Mouse (Mus musculus) liver, embryonic 13.5 days (tissue): ENCODE results near the gene Tbc1d4. TPM values are rescaled to one million over a fixed set of nuclear protein-coding genes. Genes with fewer than 3 reads are reported as not detected.

Experiments
- ATAC-seq: fragments of 200-750 bp; cut with Nextera tagmentation; 2 replicates; pipeline ENCODE4 v1.8.0; 2017; ENCODE audit warnings: low read depth, mild to moderate bottlenecking, moderate number of reproducible peaks, moderate library complexity
- DNase-seq: peaks from one replicate; pipeline ENCODE4 v3.0.0; 2022
- H3K27ac ChIP-seq: fragments of 300-500 bp; sonication (generic); 2 replicates; pipeline ENCODE4 v1.5.1; 2015; ENCODE audit warnings: moderate library complexity, mild to moderate bottlenecking, inconsistent platforms
- H3K27me3 ChIP-seq: fragments of 300-500 bp; sonication (generic); 2 replicates; pipeline ENCODE4 v1.6.1; 2015; ENCODE audit warnings: mild to moderate bottlenecking, inconsistent platforms
- H3K36me3 ChIP-seq: fragments of 300-500 bp; sonication (generic); 2 replicates; pipeline ENCODE4 v1.6.1; 2015; ENCODE audit warnings: mild to moderate bottlenecking, inconsistent platforms
- H3K4me1 ChIP-seq: fragments of 300-500 bp; sonication (generic); replicated peaks from 2 replicates; pipeline ENCODE4 v1.6.1; 2015; ENCODE audit warnings: inconsistent platforms
- H3K4me2 ChIP-seq: fragments of 300-500 bp; sonication (generic); 2 replicates; pipeline ENCODE4 v1.6.1; 2015; ENCODE audit warnings: inconsistent platforms, mild to moderate bottlenecking, moderate library complexity
- H3K4me3 ChIP-seq: fragments of 300-500 bp; sonication (generic); replicated peaks from 2 replicates; pipeline ENCODE4 v1.5.1; 2015; ENCODE audit warnings: mild to moderate bottlenecking, inconsistent platforms
- H3K9ac ChIP-seq: fragments of 300-500 bp; sonication (generic); 2 replicates; pipeline ENCODE4 v1.6.1; 2015; ENCODE audit warnings: mild to moderate bottlenecking, inconsistent platforms
- H3K9me3 ChIP-seq: fragments of 300-500 bp; sonication (generic); replicated peaks from 2 replicates; pipeline ENCODE4 v1.6.1; 2016; ENCODE audit warnings: inconsistent platforms
- WGBS: fragments of 180-500 bp; shearing (Covaris S2); methylation state at CpG from one replicate; pipeline ENCODE4 v1.1.7; 2015; ENCODE audit not compliant: insufficient replicate concordance; 5-methylcytosine and 5-hydroxymethylcytosine counted together
- polyA plus RNA-seq: library from polyadenylated mRNA; unstranded; fragments of >200 nt; fragmentation: Nextera tagmentation; extraction: Ambion mirVana; gene quantifications from 2 replicates; pipeline ENCODE4 v1.2.1, GENCODE M21; 2015

Tbc1d4 gene
- 1.7 and 2.4 TPM in 2 replicates for polyA plus RNA-seq

DNA sequence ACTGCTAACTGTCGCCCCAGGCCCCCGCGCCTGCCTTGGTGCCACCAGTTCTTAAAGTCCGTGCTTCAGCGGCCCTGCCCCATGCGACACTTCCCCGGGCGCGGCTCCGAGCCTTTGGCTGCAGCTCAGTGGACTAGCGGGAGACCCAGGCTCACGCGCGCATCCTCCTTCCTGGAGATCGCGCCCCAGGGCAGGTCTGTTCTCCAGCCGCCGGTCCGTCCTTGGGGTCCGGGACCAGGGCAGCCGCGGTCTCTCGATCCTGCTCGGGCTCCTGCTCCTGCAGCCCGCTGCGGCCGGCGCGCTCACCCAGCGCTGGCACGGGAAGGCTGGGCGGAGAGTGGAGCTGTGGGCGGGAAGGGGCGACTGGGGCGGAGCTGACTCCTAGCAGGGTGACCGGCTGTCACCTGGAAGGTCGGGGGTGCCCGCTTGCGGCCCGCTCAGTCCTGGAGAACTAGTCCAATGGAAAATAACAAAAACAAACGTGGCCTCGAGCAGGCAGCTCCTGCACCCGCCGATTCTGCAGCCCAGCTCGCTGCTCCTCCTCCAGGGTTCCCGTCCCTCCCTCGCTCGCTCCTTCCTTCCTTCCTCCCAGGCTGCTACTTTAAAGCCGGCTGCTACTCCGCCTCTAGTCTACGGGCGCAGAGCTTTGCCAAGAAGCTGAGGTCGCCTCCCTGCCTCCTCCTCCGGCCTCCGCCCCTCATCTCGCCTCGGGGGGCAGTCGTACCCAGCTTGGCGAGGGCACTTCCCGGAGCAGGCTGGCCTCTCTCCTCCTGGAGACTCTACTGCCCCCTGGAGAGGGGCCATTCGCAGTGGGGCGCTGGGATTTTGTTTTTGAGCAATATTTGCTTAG lies at the start of gene Tbc1d4:
Tbc1d4 (minus strand) TSS at position 673 of the 850 bp plus-strand sequence.
- WGBS: under 1% methylated on average over 62 of the region's 62 CpGs
- peak within 1 kb of the TSS; percentile 81 for H3K4me2 ChIP-seq
- ATAC-seq (peak; percentile 80), DNase-seq (peak; percentile 25)
- peak within 1 kb of the TSS; percentile 66 for H3K9ac ChIP-seq
- peaks cover 26% of the 10 kb centered on the region for H3K27me3 ChIP-seq
- peak within 1 kb of the TSS; percentile 64 for H3K4me3 ChIP-seq
- H3K36me3 ChIP-seq: no peaks in the 10 kb centered on the region
- peaks cover 6% of the 10 kb centered on the region; the same call in 1 of the 2 replicates for H3K4me1 ChIP-seq
- no peaks in the 10 kb centered on the region for H3K9me3 ChIP-seq
- H3K27ac ChIP-seq: no peak within 1 kb of the TSS

DNA sequence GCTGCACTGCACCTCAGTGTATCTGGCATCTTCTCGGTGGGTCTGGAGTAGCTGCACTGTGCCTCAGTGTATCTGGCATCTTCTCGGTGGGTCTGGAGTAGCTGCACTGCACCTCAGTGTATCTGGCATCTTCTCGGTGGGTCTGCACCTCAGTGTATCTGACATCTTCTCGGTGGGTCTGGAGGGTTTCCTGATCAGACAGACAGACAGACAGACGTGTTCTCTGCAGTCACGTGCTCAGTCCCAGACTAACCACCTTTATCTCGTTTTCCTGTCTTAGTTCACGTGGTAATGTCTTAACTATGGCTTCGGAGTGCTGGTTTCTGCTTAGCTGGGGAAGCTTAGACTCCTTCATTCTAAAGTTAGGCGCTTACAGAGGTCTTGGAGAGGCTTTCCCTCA lies 47.3 kb upstream of the Tbc1d4 start:
- Histone ChIP-seq H3K4me3 (no peak overlapping the region), H3K27me3 (no peaks in the 10 kb centered on the region), H3K27ac (no peak overlapping the region), H3K9me3 (no peaks in the 10 kb centered on the region), H3K4me2 (no peak overlapping the region), H3K9ac (no peak overlapping the region), H3K4me1 (peaks cover 20% of the 10 kb centered on the region), H3K36me3 (peaks cover 5% of the 10 kb centered on the region)
- ATAC-seq: no peak
- DNase-seq: no peak
- WGBS: 26% methylated on average over 10 of the region's 10 CpGs

DNA sequence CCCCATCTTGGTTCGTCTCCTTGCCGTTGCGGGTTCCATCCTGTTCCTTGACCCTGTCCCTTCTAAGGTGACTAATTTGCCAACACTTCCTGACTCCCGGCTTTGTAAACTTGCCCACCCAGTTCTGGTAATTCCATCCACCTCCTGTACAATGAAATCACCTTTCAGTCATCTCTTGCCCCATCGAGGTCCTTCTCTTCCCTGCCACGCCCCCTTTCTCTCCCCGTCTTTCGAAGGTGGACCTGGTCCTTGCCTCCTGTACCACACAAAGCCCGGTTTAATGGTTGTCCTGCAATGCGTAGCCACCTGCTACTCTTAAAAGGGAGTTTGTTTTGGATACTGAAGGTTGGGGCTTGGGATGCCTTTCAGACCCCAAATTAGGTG lies 45.5 kb upstream of the Tbc1d4 start:
- under 1% methylated on average over 10 of the region's 10 CpGs for WGBS
- Histone ChIP-seq H3K4me2 (peak overlapping the region; percentile 97), H3K9me3 (no peaks in the 10 kb centered on the region), H3K9ac (peak overlapping the region; percentile 89), H3K27me3 (no peaks in the 10 kb centered on the region), H3K4me3 (peak overlapping the region; percentile 95), H3K4me1 (peaks cover 20% of the 10 kb centered on the region), H3K27ac (no peak overlapping the region), H3K36me3 (no peaks in the 10 kb centered on the region)
- ATAC-seq (peak; percentile 13; the same call in 1 of the 2 replicates), DNase-seq (peak; percentile 9)

DNA sequence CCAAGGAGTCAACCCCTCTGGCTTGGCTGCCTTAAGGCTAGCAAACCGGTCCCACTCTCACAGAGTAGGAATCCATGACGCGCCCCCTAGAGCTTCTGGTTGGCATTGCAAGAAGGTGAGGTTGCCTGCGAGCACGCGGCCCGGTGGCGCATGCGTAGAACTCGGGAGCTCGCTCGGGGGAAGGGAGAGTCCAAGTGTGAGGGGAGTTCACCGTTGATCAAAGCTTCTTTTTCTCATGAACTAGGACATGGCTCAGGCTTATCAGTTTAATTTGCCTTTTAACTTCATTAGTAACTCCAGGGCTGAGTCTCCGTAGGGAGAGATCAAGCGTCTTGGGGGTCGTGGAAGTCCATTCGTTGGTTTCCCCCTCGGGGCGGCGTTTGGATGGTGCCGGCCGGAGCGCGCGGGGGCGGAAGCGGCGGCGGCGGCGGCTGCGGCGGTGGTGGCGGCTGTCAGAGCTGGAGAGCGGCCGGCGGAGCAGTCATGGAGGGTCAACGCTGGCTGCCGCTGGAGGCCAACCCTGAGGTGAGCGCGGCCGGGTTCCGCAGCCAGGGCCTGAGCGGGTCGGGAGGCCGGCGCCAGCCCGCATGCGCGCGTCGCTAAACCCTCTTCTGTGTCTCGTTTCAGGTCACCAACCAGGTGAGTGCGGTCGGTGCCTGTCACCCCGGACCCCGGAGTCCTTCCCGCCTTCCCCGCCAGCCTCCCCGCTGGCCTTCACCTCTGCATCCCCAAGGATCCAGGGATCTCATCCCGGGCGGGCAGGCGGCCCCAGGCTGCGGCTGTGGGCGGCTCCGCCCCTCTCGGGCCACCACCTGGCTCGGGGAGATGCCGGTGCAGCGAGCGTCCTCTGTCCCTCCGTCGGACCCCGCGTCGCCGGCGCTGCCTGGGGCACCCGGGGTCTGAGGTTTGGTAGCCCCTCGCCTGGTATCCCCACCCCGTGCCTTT lies 44.9 kb upstream of the Tbc1d4 start, which contains the start of gene Uchl3:
Uchl3 (plus strand) TSS at position 387 of the 945 bp plus-strand sequence.
- peak within 1 kb of the TSS; percentile 95 for H3K4me3 ChIP-seq
- peak within 1 kb of the TSS; percentile 53 for H3K27ac ChIP-seq
- no peaks in the 10 kb centered on the region for H3K36me3 ChIP-seq
- under 1% methylated on average over 77 of the region's 81 CpGs for WGBS
- no peaks in the 10 kb centered on the region for H3K9me3 ChIP-seq
- H3K4me2 ChIP-seq: peak within 1 kb of the TSS; percentile 97
- DNase-seq (peak; percentile 90), ATAC-seq (peak; percentile 90)
- H3K4me1 ChIP-seq: peaks cover 20% of the 10 kb centered on the region
- no peaks in the 10 kb centered on the region for H3K27me3 ChIP-seq
- H3K9ac ChIP-seq: peak within 1 kb of the TSS; percentile 89

DNA sequence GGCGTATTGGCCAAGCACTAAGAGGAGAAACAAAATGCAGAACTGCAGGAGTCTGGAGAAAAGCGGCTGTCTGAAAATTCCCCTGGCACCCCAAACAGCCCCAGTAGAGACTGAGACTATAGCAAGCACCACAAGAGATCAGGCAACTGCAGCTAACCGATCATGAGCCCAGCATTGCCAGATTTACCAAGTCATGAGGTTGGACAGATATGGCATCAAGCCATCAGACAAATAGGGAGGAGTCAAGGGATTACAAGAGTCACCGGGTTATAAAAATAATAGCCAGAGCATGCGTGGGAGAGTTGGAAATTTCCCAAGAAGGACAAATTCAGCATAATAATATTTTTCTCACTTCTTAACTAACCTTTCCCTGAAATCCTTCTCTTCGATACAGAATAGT lies 43.6 kb upstream of the Tbc1d4 start:
- Histone ChIP-seq H3K9me3 (no peaks in the 10 kb centered on the region), H3K9ac (no peak overlapping the region), H3K27me3 (no peaks in the 10 kb centered on the region), H3K36me3 (no peaks in the 10 kb centered on the region), H3K27ac (no peak overlapping the region), H3K4me3 (no peak overlapping the region), H3K4me1 (peaks cover 20% of the 10 kb centered on the region), H3K4me2 (no peak overlapping the region)
- WGBS: 69% methylated on average over 6 of the region's 6 CpGs
- no peak for DNase-seq
- ATAC-seq: no peak

DNA sequence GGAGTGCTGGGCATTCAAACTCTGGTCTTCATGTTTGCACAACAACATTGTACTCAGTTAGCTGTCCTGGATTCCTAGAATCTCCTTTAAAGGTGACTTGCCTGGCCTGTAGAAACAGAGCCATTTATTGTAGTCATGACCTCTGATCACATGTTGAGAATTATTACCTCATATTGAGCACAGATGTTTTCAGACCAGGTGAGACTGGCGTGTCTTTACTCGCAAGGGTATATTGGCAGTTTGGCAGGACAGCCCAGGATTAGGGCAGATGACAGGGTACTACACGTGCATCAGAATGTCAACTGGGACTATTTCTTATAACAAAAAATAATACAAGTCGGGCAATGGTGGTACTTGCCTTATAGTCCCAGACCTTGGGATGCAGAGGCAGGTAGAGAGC lies 41.6 kb upstream of the Tbc1d4 start:
- Histone ChIP-seq H3K4me1 (peaks cover 16% of the 10 kb centered on the region), H3K9ac (no peak overlapping the region), H3K4me3 (no peak overlapping the region), H3K27me3 (no peaks in the 10 kb centered on the region), H3K9me3 (no peaks in the 10 kb centered on the region), H3K36me3 (no peaks in the 10 kb centered on the region), H3K4me2 (no peak overlapping the region), H3K27ac (no peak overlapping the region)
- ATAC-seq: no peak
- WGBS: 70% methylated on average over 4 of the region's 4 CpGs
- no peak for DNase-seq

DNA sequence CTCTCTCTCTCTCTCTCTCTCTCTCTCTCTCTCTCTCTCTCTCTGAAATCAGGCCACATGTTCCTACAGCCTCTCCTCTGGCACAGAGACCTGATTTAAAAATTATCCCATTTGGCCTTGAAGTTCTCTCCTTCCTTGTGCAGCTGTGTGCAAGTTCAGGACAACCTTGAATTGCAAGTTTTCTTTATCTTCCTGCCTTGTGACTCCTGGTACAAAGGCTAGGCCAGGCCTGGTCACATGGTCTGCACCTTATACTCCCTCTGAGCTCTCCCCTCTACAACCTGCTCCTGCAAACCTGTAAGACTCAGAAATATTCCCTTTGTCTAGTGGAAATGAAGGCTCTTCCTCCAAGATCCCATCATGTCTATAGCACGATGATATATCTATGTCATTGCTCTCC lies 36.0 kb upstream of the Tbc1d4 start:
- H3K27ac ChIP-seq: no peak overlapping the region
- no peak for DNase-seq
- no peak overlapping the region for H3K9ac ChIP-seq
- H3K4me2 ChIP-seq: no peak overlapping the region
- WGBS: 69% methylated on average over 1 of the region's 1 CpGs
- ATAC-seq: no peak
- H3K27me3 ChIP-seq: no peaks in the 10 kb centered on the region
- H3K36me3 ChIP-seq: no peaks in the 10 kb centered on the region
- no peaks in the 10 kb centered on the region for H3K9me3 ChIP-seq
- no peak overlapping the region for H3K4me3 ChIP-seq
- H3K4me1 ChIP-seq: no peaks in the 10 kb centered on the region

DNA sequence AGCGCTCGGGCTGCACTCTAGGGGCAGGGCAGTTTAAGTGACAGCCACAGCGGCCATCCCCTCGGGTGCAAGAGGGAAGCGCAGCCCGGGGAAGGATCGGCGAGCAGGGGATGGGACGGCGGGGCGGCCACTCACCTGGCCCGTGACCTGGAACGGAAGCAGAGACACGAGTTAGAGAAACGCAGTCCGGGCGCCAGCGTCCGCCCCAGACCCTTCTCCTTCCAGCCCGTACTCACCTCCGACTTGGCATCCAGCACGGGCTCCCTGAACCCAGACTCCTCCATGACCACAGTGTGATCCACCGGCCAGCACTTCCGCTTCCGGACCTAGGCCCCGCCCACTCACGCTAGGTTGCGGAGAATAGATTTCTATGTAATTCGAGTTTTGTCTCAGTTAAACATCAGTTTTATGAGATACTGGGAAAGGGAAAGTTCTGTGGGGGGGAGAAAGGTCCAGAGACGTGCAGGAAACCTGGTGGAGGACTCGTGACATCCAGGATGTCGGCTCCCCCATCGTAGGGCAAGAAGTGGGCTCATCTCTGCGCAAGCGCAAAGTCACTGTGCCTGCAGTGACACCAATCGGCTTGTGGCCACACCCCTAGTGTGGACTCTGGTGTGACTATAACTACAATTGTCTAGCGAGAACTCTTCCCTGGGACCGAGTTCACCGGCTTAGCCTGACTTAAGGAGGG lies 31.3 kb upstream of the Tbc1d4 start, which contains the start of gene Commd6:
Commd6 (minus strand) TSS at position 534 of the 691 bp plus-strand sequence.
- Histone ChIP-seq H3K9ac (peak within 1 kb of the TSS; percentile 81), H3K27me3 (no peaks in the 10 kb centered on the region), H3K4me1 (peaks cover 13% of the 10 kb centered on the region), H3K27ac (peak within 1 kb of the TSS; percentile 67), H3K9me3 (no peaks in the 10 kb centered on the region), H3K4me2 (peak within 1 kb of the TSS; percentile 84), H3K36me3 (peaks cover 6% of the 10 kb centered on the region; the same call in 1 of the 2 replicates), H3K4me3 (peak within 1 kb of the TSS; percentile 80)
- WGBS: under 1% methylated on average over 39 of the region's 39 CpGs
- DNase-seq: peak; percentile 85
- ATAC-seq: peak; percentile 98

DNA sequence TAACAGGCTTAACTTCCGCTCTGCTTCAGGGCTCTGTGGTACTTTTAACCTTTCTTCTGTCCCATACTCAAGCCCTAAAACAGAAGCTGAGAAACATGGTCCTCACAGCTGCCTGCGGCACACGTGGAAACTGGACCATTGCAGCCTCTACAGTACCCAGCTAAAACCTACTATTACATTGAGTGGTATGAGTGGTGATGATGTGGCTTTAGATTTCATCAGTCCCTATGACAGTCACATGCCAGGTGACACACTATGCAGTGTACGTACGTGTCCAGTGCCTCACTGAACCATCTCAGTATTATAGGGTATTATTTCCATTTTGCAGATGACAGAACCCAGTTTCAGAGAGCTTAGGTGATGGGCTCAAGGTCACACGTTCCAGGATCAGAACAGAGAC lies 28.4 kb upstream of the Tbc1d4 start:
- no peak for ATAC-seq
- H3K9me3 ChIP-seq: no peaks in the 10 kb centered on the region
- H3K4me1 ChIP-seq: peaks cover 13% of the 10 kb centered on the region
- H3K27ac ChIP-seq: no peak overlapping the region
- H3K9ac ChIP-seq: no peak overlapping the region
- peaks cover 27% of the 10 kb centered on the region for H3K36me3 ChIP-seq
- no peaks in the 10 kb centered on the region for H3K27me3 ChIP-seq
- no peak overlapping the region for H3K4me3 ChIP-seq
- H3K4me2 ChIP-seq: no peak overlapping the region
- DNase-seq: no peak
- WGBS: 89% methylated on average over 6 of the region's 6 CpGs

DNA sequence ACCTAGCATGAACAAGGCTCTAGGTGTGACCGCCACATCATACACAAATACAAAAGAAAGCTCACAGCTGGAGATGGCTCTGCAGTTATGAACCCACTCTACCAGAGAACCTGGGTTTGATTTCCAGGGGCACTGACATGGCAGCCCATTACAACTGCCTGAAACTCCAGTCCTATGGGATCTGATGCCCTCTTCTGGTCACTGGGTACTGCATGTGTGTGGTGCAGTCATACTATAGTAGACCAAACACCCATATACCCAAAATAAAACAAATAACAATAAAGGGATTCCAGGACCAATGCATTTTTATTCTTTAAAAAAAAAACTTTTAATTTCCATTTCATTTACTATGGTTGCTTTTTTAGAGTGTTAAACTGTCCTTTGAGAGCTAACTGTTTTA lies 26.8 kb upstream of the Tbc1d4 start:
- 79% methylated on average over 1 of the region's 1 CpGs for WGBS
- Histone ChIP-seq H3K9ac (no peak overlapping the region), H3K4me3 (no peak overlapping the region), H3K4me1 (peaks cover 13% of the 10 kb centered on the region), H3K4me2 (no peak overlapping the region), H3K27me3 (no peaks in the 10 kb centered on the region), H3K27ac (no peak overlapping the region), H3K36me3 (peaks cover 32% of the 10 kb centered on the region), H3K9me3 (no peaks in the 10 kb centered on the region)
- no peak for DNase-seq
- no peak for ATAC-seq
